Mouse (Mus musculus): ENCODE measurements around the gene BC055324. TPM values are rescaled to one million over a fixed set of nuclear protein-coding genes. Genes with fewer than 3 reads are reported as not detected.

The BC055324 gene
- total and polyA plus RNA-seq, 2 experiments from 2014 or later = 1.8 to 5.6 TPM

DNA sequence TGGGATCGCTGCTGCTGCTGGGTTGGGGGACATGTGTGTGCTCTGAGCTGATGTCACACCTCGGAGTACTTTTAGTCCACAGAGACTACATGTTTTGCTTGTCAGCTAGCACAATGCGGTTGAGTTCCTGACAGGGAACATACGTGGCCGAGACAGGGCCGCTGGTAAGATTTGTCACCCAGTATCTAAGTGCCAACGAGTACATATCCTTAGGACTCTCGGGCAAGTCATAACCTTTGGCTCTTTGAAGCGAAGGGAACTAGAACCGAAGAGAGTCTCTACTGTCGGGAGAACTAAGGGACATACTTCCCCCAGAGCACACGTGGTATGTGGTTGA is 64.2 kb downstream of the BC055324 start:
- H3K4me1 ChIP-seq (ENCODE audit: insufficient read depth, low read length) = peaks cover 7% of the 10 kb centered on the region; the same call in 1 of the 2 replicates

DNA sequence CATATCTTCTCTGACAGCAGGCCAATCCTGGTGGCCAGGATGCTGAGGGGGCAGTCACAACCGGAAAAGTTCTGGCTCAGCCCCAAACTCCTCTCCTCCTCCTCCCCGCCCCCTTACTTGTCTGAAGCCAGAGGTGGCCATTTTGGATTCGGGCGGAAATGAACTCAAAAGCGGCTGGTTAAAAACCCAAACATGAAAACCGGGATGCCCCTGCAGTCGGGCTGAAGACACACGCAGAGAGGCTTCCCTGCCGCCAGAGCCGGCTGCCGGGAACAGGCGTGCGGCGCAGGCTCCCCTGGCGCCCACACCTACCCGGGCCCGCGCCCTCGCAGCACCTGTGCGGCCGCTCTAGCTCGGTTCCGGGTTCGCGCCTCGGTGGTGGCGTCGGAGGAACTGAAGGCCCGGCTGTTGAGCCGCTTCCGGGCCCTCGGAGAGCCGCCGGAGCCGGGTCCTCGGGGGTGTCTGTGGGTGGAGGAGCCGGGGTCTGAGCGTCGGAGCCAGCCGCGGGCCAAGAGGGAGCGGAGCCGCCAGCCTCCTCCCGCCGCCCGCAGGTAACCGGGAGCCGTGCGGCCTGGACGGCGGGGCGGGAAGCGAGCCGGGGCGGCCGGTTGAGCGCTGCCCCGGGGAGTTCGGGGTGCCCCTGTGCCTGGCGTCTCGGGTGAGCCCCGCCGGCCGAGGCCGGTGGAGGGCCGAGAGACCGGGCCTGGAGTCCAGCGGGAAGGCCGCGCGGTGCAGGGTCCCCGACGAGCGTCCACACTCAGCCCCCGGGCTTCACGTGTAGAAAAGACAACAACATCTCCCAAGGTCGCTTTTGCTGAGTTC is 64.7 kb downstream of the BC055324 start:
- DNase-seq (ENCODE audit: low spot score) (peak; percentile 95), ATAC-seq (ENCODE audit: low FRiP score) (peak; percentile 94)
- peak overlapping the region; percentile 95 for H3K4me3 ChIP-seq (ENCODE audit: low read depth, low read length)
- H3K4me2 ChIP-seq (ENCODE audit: low read depth, low read length, poor library complexity, severe bottlenecking) = peak overlapping the region; percentile 58
- no peaks in the 10 kb centered on the region for H3K9me3 ChIP-seq (ENCODE audit: low read length)
- peaks cover 8% of the 10 kb centered on the region for H3K36me3 ChIP-seq (ENCODE audit: insufficient read depth, low read length)
- H3K27ac ChIP-seq (ENCODE audit: low read depth, low read length) = peak overlapping the region; percentile 83
- peak overlapping the region; percentile 90 for H3K9ac ChIP-seq (replicated peaks; ENCODE audit: low read length, poor library complexity, severe bottlenecking)
- peaks cover 7% of the 10 kb centered on the region; the same call in 1 of the 2 replicates for H3K4me1 ChIP-seq (ENCODE audit: insufficient read depth, low read length)
- under 1% methylated on average over 69 of the region's 77 CpGs for WGBS
- no peak; the same call in 1 of the 2 replicates for TF ChIP-seq CTCF (IDR thresholded peaks at IDR 0.05)
- no peaks in the 10 kb centered on the region for H3K27me3 ChIP-seq (ENCODE audit: insufficient read depth, low read length)

More for the DNA sequence above, 64.2 kb downstream of the BC055324 start:
- Histone ChIP-seq H3K4me3 (ENCODE audit: low read depth, low read length) (peak overlapping the region; percentile 95), H3K9me3 (ENCODE audit: low read length) (no peaks in the 10 kb centered on the region), H3K27me3 (ENCODE audit: insufficient read depth, low read length) (no peaks in the 10 kb centered on the region), H3K4me2 (ENCODE audit: low read depth, low read length, poor library complexity, severe bottlenecking) (peak overlapping the region; percentile 58), H3K27ac (ENCODE audit: low read depth, low read length) (peak overlapping the region; percentile 83), H3K36me3 (ENCODE audit: insufficient read depth, low read length) (peaks cover 13% of the 10 kb centered on the region), H3K9ac (replicated peaks; ENCODE audit: low read length, poor library complexity, severe bottlenecking) (peak overlapping the region; percentile 90)
- WGBS = 8% methylated on average over 12 of the region's 12 CpGs
- DNase-seq (ENCODE audit: low spot score) (peak; percentile 14), ATAC-seq (ENCODE audit: low FRiP score) (no peak; the same call in 1 of the 2 replicates)
- TF ChIP-seq CTCF (IDR thresholded peaks at IDR 0.05) = no peak

DNA sequence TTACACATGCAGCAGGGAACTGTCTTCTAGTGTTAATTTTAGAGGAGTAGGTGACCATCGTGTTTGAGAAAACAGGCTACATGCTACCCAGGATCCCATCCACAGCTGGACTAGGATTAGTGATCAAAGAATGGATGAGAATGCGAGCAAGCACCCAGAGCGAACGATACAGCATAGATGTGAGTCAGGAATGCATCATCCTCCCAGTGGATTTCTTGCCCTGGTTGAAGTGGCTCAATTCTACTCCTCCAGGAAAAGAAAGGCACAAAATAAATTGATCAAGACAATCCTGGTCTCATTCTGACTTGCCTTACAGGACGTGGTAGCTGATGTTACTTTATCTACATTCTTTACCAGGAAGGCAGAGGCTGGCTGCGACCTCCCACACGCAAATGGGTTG is 65.8 kb downstream of the BC055324 start, which contains the start of gene Scyl3:
Gene Scyl3, plus strand, starts transcription at position 255 of the 400 bp plus-strand sequence.
- H3K36me3 ChIP-seq (ENCODE audit: insufficient read depth, low read length) = no peaks in the 10 kb centered on the region
- peak within 1 kb of the TSS; percentile 83 for H3K27ac ChIP-seq (ENCODE audit: low read depth, low read length)
- H3K27me3 ChIP-seq (ENCODE audit: insufficient read depth, low read length) = no peaks in the 10 kb centered on the region
- H3K9me3 ChIP-seq (ENCODE audit: low read length) = no peaks in the 10 kb centered on the region
- no peak for DNase-seq (ENCODE audit: low spot score)
- ATAC-seq (ENCODE audit: low FRiP score) = no peak
- peaks cover 7% of the 10 kb centered on the region; the same call in 1 of the 2 replicates for H3K4me1 ChIP-seq (ENCODE audit: insufficient read depth, low read length)
- peak within 1 kb of the TSS; percentile 58 for H3K4me2 ChIP-seq (ENCODE audit: low read depth, low read length, poor library complexity, severe bottlenecking)
- WGBS = 65% methylated on average over 7 of the region's 7 CpGs
- no peak for TF ChIP-seq CTCF (IDR thresholded peaks at IDR 0.05)
- H3K4me3 ChIP-seq (ENCODE audit: low read depth, low read length) = peak within 1 kb of the TSS; percentile 95
- H3K9ac ChIP-seq (replicated peaks; ENCODE audit: low read length, poor library complexity, severe bottlenecking) = peak within 1 kb of the TSS; percentile 90

DNA sequence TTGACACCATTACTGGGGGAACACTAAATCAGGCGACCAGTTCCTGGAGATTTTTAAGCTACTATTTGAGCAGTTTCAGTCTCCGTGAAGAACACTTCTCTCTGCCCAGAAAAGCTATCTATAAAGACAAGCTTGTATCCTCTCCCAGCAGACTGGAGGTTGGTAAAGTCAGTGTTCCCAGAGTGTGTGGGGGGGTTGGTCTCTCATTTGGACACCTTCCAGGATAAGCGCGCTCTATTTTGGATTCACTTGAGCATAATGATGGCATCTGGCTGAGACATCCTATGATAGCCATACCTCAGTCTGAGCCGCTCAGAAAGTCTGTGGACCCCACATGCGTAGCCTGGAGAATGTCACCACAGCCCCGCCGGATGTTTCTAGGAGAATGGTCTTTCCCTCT is 70.5 kb downstream of the BC055324 start:
- ATAC-seq (ENCODE audit: low FRiP score) (no peak), DNase-seq (ENCODE audit: low spot score) (no peak)
- Histone ChIP-seq H3K27ac (ENCODE audit: low read depth, low read length) (no peak overlapping the region), H3K9ac (replicated peaks; ENCODE audit: low read length, poor library complexity, severe bottlenecking) (no peak overlapping the region), H3K4me3 (ENCODE audit: low read depth, low read length) (no peak overlapping the region), H3K4me2 (ENCODE audit: low read depth, low read length, poor library complexity, severe bottlenecking) (no peak overlapping the region), H3K36me3 (ENCODE audit: insufficient read depth, low read length) (no peaks in the 10 kb centered on the region), H3K9me3 (ENCODE audit: low read length) (no peaks in the 10 kb centered on the region), H3K4me1 (ENCODE audit: insufficient read depth, low read length) (no peaks in the 10 kb centered on the region), H3K27me3 (ENCODE audit: insufficient read depth, low read length) (no peaks in the 10 kb centered on the region)
- WGBS = 90% methylated on average over 8 of the region's 8 CpGs
- no peak for TF ChIP-seq CTCF (IDR thresholded peaks at IDR 0.05)

DNA sequence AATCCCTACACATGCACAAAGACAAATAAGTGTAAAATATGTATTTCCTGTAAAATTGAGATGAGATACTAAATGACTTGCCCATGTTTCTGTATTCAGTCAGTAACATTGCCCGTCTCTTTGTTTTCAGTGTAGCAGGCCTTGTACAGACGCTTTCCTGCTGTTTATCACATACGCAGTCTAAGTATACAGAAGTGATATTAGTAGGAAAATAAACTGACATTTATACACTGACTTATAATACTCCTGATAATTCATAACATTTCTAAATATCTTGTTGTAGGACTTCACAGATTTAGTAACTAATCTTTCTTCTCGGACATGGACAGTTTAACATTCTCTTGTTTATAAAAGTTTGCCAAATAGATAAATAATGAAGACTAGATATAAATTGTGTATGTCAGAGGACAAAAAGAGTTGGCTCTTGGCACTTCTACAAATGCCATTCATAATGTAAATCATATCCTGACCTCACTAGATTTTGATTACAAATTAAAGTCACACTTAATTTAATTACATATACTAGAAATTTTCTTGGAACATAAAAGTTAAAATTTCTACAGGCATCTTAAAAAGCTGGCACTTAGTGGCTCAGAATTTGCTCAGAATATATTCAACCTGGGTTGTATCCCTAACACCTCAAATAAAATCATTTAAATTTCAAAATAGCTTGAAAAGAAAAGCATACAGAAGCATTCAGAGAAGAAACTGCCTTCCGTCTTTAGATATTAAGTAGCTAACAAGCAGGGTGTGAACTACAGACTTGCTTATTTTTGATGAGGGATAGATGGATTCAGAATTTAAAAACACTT is 77.0 kb downstream of the BC055324 start:
- no peaks in the 10 kb centered on the region for H3K27me3 ChIP-seq (ENCODE audit: insufficient read depth, low read length)
- H3K27ac ChIP-seq (ENCODE audit: low read depth, low read length) = no peak overlapping the region
- H3K4me3 ChIP-seq (ENCODE audit: low read depth, low read length) = no peak overlapping the region
- WGBS = 96% methylated on average over 5 of the region's 5 CpGs
- no peak for ATAC-seq (ENCODE audit: low FRiP score)
- H3K9ac ChIP-seq (replicated peaks; ENCODE audit: low read length, poor library complexity, severe bottlenecking) = no peak overlapping the region
- TF ChIP-seq CTCF (IDR thresholded peaks at IDR 0.05) = no peak
- H3K4me1 ChIP-seq (ENCODE audit: insufficient read depth, low read length) = no peaks in the 10 kb centered on the region
- H3K4me2 ChIP-seq (ENCODE audit: low read depth, low read length, poor library complexity, severe bottlenecking) = no peak overlapping the region
- no peak for DNase-seq (ENCODE audit: low spot score)
- H3K36me3 ChIP-seq (ENCODE audit: insufficient read depth, low read length) = peaks cover 2% of the 10 kb centered on the region; the same call in 1 of the 2 replicates
- H3K9me3 ChIP-seq (ENCODE audit: low read length) = no peaks in the 10 kb centered on the region

All from midbrain, postnatal 0 days (tissue).